Mouse (Mus musculus) left cerebral cortex, postnatal 36 days (tissue): Measurements from ENCODE around the gene Olfr287. TPM values are rescaled to one million over a fixed set of nuclear protein-coding genes. Genes with fewer than 3 reads are reported as not detected.

Experiments used
- DNase-seq, 2 experiments: peaks; one replicate each; pipeline ENCODE4 v3.0.0; 2021 to 2022; ENCODE audit warnings: low spot score in 2 of 2, mixed read lengths in 1 of 2
- intact Hi-C: fragments of 180-260 bp; cut with DNase I; formaldehyde crosslinking; loops from one replicate; pipeline ENCODE4 v1.15.1; 2025
- total RNA-seq, 2 experiments: library from RNA; stranded (reverse); gene quantifications; 2 replicates each; pipeline ENCODE4 v1.2.3; 2021

Olfr287 gene
- total RNA-seq, 2 experiments from 2014 or later: 4.8 to 6.2 TPM

DNA sequence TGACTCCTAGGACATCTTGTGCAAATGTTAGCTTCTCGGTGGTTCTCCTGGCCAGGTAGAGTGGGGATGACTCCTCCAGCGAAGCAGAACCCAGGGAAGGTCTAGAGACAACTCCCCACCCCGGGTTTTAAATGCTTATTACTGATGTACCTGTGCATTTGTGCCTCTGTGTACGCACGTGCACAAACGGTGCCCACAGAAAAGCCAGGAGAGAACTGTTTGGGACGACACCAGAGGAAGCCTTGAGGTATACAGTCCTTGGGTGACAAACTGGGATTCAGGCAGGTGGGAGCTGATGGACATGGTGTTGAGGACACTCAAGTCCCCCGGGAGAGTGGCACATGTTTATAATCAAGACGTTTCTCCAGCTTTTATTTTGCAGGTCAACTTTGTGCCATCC lies 49.9 kb downstream of the Olfr287 start:
- no peak for DNase-seq
- intact Hi-C loops: no loop called here

DNA sequence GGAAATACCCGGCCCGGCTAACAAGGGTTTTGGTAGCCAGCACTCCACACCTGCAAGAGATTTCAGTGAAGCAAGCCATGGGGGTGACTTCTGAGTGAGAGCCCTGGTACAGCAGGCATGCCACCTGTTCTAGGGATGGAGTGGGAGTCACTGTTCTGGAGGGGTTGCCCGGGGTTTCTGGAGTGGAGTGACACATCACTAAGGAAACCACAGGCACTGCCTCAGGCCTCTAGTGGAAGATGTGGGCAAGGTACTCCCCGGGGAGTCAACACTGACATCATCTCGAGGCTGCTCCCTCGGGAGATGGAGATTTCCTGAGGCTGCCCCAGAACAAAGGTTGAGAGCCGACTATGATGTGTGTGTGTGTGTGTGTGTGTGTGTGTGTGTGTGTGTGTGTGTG lies 50.5 kb downstream of the Olfr287 start:
- intact Hi-C loops: no loop called here

DNA sequence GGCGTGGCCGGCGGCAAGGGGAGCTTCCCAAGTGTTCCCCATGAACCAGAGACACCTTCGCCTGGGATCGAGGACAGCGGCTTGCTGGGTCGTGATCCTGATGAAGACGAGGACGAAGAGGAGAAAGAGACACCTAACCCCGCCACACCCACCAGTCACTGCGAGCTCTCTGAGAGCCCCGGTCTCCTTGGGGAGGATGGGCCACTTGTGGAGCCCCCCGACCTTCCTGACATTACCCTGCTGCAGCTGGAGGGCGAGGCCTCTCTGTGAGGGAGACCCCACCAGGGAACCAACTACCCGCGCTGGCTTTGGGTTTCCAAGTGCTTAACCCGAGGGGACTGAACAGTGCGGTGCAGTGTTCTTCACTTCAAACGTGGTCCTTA lies 52.2 kb downstream of the Olfr287 start:
- intact Hi-C loops: loop anchor here (10.0 kb wide), 1 partner anchor 204 kb away; the partner anchor contains the start of gene Tmem106c
- peak in 1 of 2 experiments; percentile 23 for DNase-seq

More for the DNA sequence above, 50.5 kb downstream of the Olfr287 start:
- peak; percentile 53 to 67 for DNase-seq

DNA sequence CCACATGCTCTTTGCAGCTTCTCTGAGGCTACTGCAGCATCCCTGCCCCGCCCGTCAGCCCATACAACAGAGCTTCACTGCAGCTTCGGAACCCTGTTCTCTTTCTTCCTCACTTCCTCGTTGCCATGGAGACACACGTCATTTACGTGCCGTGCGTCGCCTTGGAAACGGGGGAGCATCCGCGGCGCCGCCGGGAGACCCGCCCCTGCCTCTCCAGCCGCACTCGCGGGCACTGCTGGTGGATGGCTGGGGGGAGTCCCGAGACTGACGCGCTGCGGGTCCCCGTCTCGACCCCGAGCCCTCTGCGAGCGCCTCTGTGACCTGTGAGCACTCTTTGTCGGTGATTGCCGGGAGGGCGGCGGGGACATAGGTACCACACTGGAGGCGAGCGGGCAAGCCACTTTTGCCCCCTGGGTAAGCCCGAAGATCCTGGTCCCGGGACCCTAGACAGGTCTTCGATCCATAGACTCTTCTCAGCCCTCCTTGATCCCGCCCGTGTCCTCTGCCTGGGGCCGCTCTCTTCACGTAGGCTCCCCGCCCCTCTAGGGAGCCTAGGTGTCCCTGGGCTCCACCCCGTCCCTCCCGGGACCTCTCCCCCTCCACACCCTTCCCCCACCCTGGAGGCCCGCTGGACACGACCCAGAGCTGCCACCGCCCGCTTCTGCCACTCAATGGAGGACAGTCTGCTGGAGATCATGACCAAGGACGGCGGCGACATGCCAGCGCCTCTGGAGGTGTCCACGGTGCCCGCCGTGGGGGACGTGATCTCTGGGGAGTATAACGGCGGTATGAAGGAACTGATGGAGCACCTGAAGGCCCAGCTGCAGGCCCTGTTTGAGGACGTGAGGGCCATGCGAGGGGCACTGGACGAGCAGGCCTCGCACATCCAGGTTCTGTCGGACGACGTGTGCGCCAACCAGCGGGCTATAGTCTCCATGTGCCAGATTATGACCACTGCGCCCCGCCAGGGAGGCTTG lies 52.9 kb downstream of the Olfr287 start:
- intact Hi-C loops: loop anchor here (10.0 kb wide), 1 partner anchor 203 kb away; the partner anchor contains the start of gene Tmem106c

DNA sequence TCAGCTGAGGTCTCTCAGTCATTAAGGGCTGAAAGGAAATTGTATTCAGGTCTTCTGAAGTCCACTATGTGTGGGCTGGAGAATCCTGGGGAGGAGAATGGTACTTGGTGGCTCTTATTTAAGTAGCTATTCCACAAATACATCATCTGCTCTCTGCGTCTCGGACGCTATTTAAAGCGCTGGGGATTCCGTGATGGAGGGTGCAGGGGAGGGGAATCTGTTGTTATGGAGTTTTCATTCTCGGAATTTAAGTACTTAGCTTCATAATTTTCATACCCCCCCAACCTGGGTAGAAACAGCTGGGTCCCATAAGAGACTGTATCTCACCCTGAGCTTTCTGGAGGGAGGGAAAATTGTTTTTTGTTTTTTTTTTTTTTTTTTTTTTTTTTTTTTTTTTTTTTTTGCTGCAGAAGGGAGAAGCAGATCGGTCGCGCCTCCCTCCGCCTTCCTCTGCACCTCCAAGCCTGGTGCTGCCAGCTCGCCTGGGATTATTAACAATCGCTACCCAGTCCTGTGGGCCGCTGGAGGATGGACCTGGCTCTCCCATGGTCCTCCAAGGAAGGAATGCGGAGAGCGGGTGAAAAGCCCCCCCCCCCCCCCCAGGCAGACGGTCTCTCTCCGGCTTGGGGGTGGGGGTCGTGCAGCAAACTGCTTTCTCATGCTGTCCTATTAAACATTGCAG lies 53.8 kb downstream of the Olfr287 start, which contains the start of gene Ccdc184:
Ccdc184 (plus strand) TSS at position 196 of the 682 bp plus-strand sequence.
- intact Hi-C loops: loop anchor here (10.0 kb wide), 1 partner anchor 202 kb away; the partner anchor contains the start of gene Tmem106c
- peak in 1 of 2 experiments; percentile 25 for DNase-seq

More for the DNA sequence above, 52.9 kb downstream of the Olfr287 start:
- peak; percentile 90 to 92 for DNase-seq

DNA sequence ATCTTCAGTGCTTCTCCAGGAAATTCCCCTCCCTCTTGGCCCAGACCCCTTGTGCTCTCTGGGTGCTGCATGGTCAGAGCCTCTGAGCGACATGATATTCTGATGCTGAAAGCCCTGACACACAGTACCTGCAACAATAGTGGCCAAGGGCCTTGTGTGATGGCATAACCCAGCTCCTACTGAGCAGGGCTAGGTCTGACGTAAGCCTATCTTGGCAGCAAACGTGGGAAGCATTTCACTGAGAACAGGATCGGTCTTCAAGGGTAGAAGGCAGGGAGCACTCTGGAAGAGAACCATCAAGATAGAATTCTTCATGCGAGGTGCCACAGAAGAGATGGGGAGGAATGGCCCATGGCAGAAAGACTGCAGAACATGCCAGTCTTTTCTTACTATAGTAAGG lies 55.3 kb downstream of the Olfr287 start, which contains the start of gene Asb8:
Asb8 (minus strand) TSS at position 101 of the 400 bp plus-strand sequence.
- intact Hi-C loops: loop anchor here (10.0 kb wide), 1 partner anchor 201 kb away; the partner anchor contains the start of gene Tmem106c

DNA sequence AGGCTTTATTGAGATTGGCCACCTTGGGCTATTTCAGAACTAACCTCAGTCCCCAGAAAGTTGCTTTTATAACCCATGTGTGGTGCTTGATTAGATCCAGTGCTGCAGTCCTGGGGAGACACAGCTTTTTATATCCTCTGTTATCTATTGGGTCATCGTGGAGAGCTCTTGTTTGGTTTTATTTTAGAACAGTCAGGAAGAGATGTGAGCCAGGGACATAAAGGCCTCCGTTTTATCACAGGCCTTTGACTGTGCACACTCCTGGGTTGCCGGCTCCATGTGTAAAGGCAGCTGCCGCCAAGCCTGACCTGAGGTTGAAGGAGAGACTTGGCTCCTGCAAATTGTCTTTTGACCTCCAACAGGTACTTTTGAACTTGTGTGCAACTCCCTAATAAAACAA lies 58.3 kb downstream of the Olfr287 start:
- DNase-seq: no peak
- intact Hi-C loops: loop anchor here (10.0 kb wide), 1 partner anchor 198 kb away; the partner anchor contains the start of gene Tmem106c

More for the DNA sequence above, 55.3 kb downstream of the Olfr287 start, which contains the start of gene Asb8:
- no peak for DNase-seq

DNA sequence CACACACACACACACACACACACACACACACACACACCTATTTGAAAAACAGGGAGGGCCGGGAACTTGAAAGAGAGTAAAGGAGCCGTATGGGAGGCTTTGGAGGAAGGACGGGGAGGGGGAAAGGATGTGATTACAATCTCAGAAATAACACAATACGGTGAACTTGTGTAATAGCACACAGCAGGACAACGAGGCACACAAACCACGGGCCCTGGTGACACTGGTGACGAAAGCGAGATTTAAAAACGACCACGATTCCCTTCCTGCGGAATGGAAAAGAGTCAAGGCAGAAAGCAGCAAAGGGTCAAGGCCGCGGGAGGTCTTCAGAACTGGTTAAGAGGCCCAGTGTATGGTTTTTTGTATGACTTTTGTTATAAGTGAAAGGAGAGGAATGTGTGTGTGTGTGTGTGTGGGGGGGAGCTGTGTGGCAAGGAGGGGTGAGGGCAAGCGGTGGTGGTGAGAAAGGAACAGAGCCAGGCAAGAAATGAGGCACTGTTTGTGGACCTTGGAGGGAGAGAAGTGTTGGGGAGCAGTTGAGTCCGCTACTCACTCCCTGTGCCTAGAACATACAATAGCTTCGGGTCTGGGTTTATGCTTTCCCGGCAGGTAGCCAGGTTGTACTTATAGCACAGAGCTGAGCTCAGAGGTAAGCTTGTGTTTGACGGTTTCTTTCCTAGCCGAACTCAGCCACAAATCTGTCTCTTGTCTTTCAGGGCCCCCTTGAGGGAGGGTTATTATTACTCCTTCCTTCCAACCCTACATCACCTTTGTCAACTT lies 59.6 kb downstream of the Olfr287 start:
- intact Hi-C loops: loop anchor here (10.0 kb wide), 1 partner anchor 196 kb away; the partner anchor contains the start of gene Tmem106c
- DNase-seq: no peak

DNA sequence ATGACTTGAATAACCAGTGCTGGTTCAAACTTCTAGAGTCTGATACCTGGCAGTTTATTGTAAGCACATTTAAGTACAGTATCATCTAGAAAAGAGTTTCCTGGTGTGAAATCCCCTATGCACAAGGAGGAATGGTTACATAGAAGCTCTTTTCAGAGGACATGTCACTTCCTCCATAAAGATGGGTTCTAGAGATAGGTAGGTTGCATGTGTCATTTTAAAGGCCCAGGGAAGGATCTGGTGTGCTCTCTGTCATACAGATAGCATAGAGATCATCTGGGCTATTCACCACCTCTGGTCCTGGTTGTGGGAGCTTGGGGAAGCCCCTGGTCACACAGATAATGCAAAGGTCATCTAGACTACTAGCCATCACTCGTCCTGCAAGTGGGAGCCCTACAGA lies 63.6 kb downstream of the Olfr287 start:
- intact Hi-C loops: no loop called here
- DNase-seq: no peak

Other genes starting within 250 kb of the Olfr287 start
- gene Col2a1, start 216.4 kb downstream of the Olfr287 start, total RNA-seq: under 1 TPM; 0.30 to 0.48 TPM
- 100 to 1,000 TPM; 381 to 455 TPM for gene Pfkm, start 128.5 kb downstream of the Olfr287 start, total RNA-seq
- 10 to 100 TPM in 1 of 2 experiments, 1 to 10 TPM in 1; 9.8 to 14.5 TPM for gene Senp1, start 127.3 kb downstream of the Olfr287 start, total RNA-seq
- 10 to 100 TPM; 48.0 to 54.0 TPM for gene Asb8, start 55.4 kb downstream of the Olfr287 start, total RNA-seq
- 10 to 100 TPM; 17.9 to 19.9 TPM for gene Ccdc184, start 53.9 kb downstream of the Olfr287 start, total RNA-seq
- gene Olfr288, start 25.5 kb downstream of the Olfr287 start, total RNA-seq: under 1 TPM in 1 of 2 experiments, not detected in 1; 0.45 TPM
- gene Gm44579, start 79 bp downstream of the Olfr287 start, total RNA-seq: under 1 TPM in 1 of 2 experiments, not detected in 1; 0.15 TPM
- gene Olfr286, start 13.4 kb upstream of the Olfr287 start, total RNA-seq: not detected
- gene H1fnt, start 36.2 kb upstream of the Olfr287 start, total RNA-seq: not detected
- gene Zfp641, start 75.1 kb upstream of the Olfr287 start, total RNA-seq: 1 to 10 TPM; 6.7 to 7.5 TPM
- not detected for gene Olfr285, start 96.3 kb upstream of the Olfr287 start, total RNA-seq
- not detected for gene Olfr284, start 119.9 kb upstream of the Olfr287 start, total RNA-seq
- not detected for gene Olfr283, start 159.9 kb upstream of the Olfr287 start, total RNA-seq
- gene Olfr282, start 210.2 kb upstream of the Olfr287 start, total RNA-seq: not detected
- not detected for gene Olfr281, start 231.5 kb upstream of the Olfr287 start, total RNA-seq
- not detected for gene OR5BS1P, start 248.8 kb upstream of the Olfr287 start, total RNA-seq